ENCODE assay signal across 8 mouse cellular contexts in the genomic region with DNA sequence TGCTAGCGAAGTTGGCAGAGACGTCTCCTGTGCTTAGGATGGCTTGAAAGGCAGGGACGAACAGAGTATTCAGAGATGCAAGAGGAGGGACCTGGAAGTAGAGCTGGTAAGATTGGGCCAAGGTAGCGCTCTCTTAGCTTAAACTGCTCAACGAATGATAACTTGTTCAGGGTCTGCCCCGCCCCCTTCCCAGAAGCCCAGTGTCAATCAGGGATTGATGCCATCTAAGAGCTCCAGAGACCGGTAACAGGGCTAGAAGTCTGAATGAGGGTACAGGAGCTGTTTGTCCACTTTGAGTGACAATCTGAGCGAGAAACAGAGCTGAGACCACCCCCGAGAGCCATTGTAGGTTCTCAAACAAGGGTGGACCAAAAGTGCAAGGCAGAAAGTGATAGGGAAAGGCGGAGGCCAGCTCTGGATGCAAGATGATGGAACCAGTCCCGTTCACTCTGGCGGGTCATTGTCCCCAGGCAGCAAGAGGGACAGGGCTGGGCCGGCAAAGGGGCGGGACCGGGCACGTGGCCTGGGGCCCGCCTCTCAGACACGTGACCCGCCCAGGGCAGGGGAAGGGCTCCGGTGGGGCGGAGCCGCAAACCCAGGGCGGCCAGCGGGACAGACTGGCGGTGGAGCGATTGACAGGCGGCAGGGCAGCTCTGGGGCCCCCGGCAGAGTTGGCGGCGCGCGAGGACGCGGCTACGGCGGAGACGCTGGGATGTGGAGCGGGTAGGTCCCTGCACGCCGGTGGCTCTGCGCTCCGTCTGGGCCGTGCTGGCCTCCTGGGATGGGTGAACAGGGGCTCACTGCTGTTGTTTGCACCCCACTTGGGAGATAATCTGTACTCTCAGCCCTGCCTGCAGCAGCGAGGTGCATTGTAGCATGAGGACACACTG. TPM values are rescaled to one million over a fixed set of nuclear protein-coding genes. Genes with fewer than 3 reads are reported as not detected.
A peak's percentile ranks its signal among the peaks of the same experiment; 100 is the strongest.
DNase-seq lines count a peak whose midpoint lies in the region; ATAC-seq and TF ChIP-seq lines count a peak whose summit lies in the region.

No protein-coding gene starts in this region.

- TF ChIP-seq EP300 in liver, embryonic 14.5 days (IDR thresholded peaks at IDR 0.05; ENCODE audit: low read depth) = no peak

- DNase-seq in CD4-positive helper T cell, adult 2 months (ENCODE audit: low read depth, low spot score) = peak; percentile 44
- peak; percentile 87 for DNase-seq in c-Kit-negative CD71-positive TER-119-positive erythroid progenitor cells, embryonic 14.5 days (ENCODE audit: low read depth, low spot score)
- DNase-seq in forebrain, embryonic 10.5 days (ENCODE audit: extremely low spot score, low spot score) = peak; percentile 89
- peak; percentile 95 for DNase-seq in kidney, postnatal 14 days
- DNase-seq in liver, embryonic 14.5 days (ENCODE audit: low read depth in 3 of 3, low spot score in 3 of 3) = peak; percentile 86 to 88 (median 88)
- peak; percentile 68 to 73 for DNase-seq in natural killer cell, adult 2 months (ENCODE audit: low spot score in 2 of 2)

- peak overlapping the region; percentile 65 for H3K4me3 ChIP-seq in forebrain, embryonic 10.5 days
- peak overlapping the region; percentile 58 to 68 for H3K4me3 ChIP-seq in heart, embryonic 14.5 days (ENCODE audit: control insufficient read depth in 1 of 2, insufficient read depth in 1 of 2, low read depth in 1 of 2, low read length in 2 of 2)
- peak overlapping the region; percentile 81 to 96 for H3K4me3 ChIP-seq in liver, embryonic 14.5 days (ENCODE audit: insufficient read depth in 1 of 2, low read depth in 2 of 2, low read length in 2 of 2)
- H3K4me3 ChIP-seq in stomach, embryonic 14.5 days (ENCODE audit: low read depth, low read length) = peak overlapping the region; percentile 55

- peak overlapping the region; percentile 97 for H3K4me2 ChIP-seq in heart, embryonic 14.5 days (ENCODE audit: low read length)
- H3K4me2 ChIP-seq in liver, embryonic 14.5 days (ENCODE audit: low read depth) = peak overlapping the region; percentile 100
- peak overlapping the region; percentile 95 for H3K4me2 ChIP-seq in stomach, embryonic 14.5 days (replicated peaks; ENCODE audit: low read depth, low read length)

- no peaks in the 10 kb centered on the region for H3K9me3 ChIP-seq in forebrain, embryonic 10.5 days
- H3K9me3 ChIP-seq in heart, embryonic 14.5 days (ENCODE audit: control insufficient read depth, low read length) = no peaks in the 10 kb centered on the region
- H3K9me3 ChIP-seq in liver, embryonic 14.5 days (ENCODE audit: control insufficient read depth, low read length) = no peaks in the 10 kb centered on the region
- H3K9me3 ChIP-seq in stomach, embryonic 14.5 days (ENCODE audit: control insufficient read depth, low read depth, low read length) = no peaks in the 10 kb centered on the region

- H3K4me1 ChIP-seq in forebrain, embryonic 10.5 days = peaks cover 76% of the 10 kb centered on the region
- peaks cover 30 to 54% of the 10 kb centered on the region in 2 experiments for H3K4me1 ChIP-seq in heart, embryonic 14.5 days (ENCODE audit: control insufficient read depth in 2 of 2, insufficient read depth in 2 of 2, low read length in 2 of 2)
- H3K4me1 ChIP-seq in liver, embryonic 14.5 days (replicated peaks; ENCODE audit: control insufficient read depth in 2 of 2, insufficient read depth in 2 of 2, low read length in 1 of 2) = peaks cover 35 to 71% of the 10 kb centered on the region in 2 experiments
- H3K4me1 ChIP-seq in stomach, embryonic 14.5 days (ENCODE audit: control insufficient read depth, insufficient read depth, low read length) = peaks cover 35% of the 10 kb centered on the region

- no peaks in the 10 kb centered on the region for H3K36me3 ChIP-seq in forebrain, embryonic 10.5 days (replicated peaks)
- no peaks in the 10 kb centered on the region for H3K36me3 ChIP-seq in heart, embryonic 14.5 days (ENCODE audit: control insufficient read depth, insufficient read depth, low read length)
- H3K36me3 ChIP-seq in liver, embryonic 14.5 days (replicated peaks; ENCODE audit: control insufficient read depth, insufficient read depth, low read depth) = peaks cover 31% of the 10 kb centered on the region
- H3K36me3 ChIP-seq in stomach, embryonic 14.5 days (ENCODE audit: control insufficient read depth, insufficient read depth, low read length) = no peaks in the 10 kb centered on the region

- 0 out of 2 replicates have a peak, but pooled peaks have one; percentile 2 for TF ChIP-seq CTCF in liver, embryonic 14.5 days (IDR thresholded peaks at IDR 0.05; ENCODE audit: low read depth)

- H3K27ac ChIP-seq in forebrain, embryonic 10.5 days = peak overlapping the region; percentile 86
- peak overlapping the region; percentile 37 to 73 for H3K27ac ChIP-seq in heart, embryonic 14.5 days (replicated peaks in 1 of 2; ENCODE audit: control insufficient read depth in 1 of 2, insufficient read depth in 1 of 2, low read depth in 2 of 2, low read length in 2 of 2)
- H3K27ac ChIP-seq in liver, embryonic 14.5 days = peak overlapping the region; percentile 99
- H3K27ac ChIP-seq in stomach, embryonic 14.5 days (ENCODE audit: low read length) = no peak overlapping the region; the same call in 1 of the 2 replicates

- peaks cover 36% of the 10 kb centered on the region for H3K27me3 ChIP-seq in forebrain, embryonic 10.5 days (ENCODE audit: poor library complexity, severe bottlenecking)
- H3K27me3 ChIP-seq in heart, embryonic 14.5 days (ENCODE audit: control insufficient read depth, insufficient read depth, low read length) = no peaks in the 10 kb centered on the region
- H3K27me3 ChIP-seq in liver, embryonic 14.5 days (ENCODE audit: control insufficient read depth, insufficient read depth, low read length) = no peaks in the 10 kb centered on the region
- H3K27me3 ChIP-seq in stomach, embryonic 14.5 days (ENCODE audit: control insufficient read depth, insufficient read depth, low read length) = no peaks in the 10 kb centered on the region

- ATAC-seq in heart, embryonic 14.5 days (ENCODE audit: insufficient number of reproducible peaks, insufficient read depth, low FRiP score, low read depth) = peak; percentile 94
- ATAC-seq in liver, embryonic 14.5 days (ENCODE audit: insufficient read depth) = peak; percentile 80
- ATAC-seq in stomach, embryonic 14.5 days (ENCODE audit: insufficient number of reproducible peaks, insufficient read depth, low FRiP score, low read depth) = peak; percentile 94

- 4% methylated on average over 44 of the region's 44 CpGs for WGBS in forebrain, embryonic 10.5 days
- 6% methylated on average over 43 of the region's 44 CpGs for WGBS in heart, embryonic 14.5 days
- WGBS in liver, embryonic 14.5 days (ENCODE audit: insufficient replicate concordance) = 4% methylated on average over 44 of the region's 44 CpGs
- WGBS in stomach, embryonic 14.5 days = 6% methylated on average over 44 of the region's 44 CpGs

- H3K9ac ChIP-seq in heart, embryonic 14.5 days (ENCODE audit: low read length) = peak overlapping the region; percentile 82
- peak overlapping the region; percentile 100 for H3K9ac ChIP-seq in liver, embryonic 14.5 days (replicated peaks)
- peak overlapping the region; percentile 61 for H3K9ac ChIP-seq in stomach, embryonic 14.5 days (replicated peaks; ENCODE audit: low read depth, low read length)

RNA-seq across cellular contexts. Expression of gene Rab3il1, which starts 16.4 kb away (rescaled TPM):
- 39.3 and 39.8 TPM in 2 replicates for polyA plus RNA-seq in forebrain, embryonic 10.5 days (2016; fragmentation: Nextera tagmentation; extraction: Ambion mirVana)
- 27.6 and 27.7 TPM in 2 replicates for polyA plus RNA-seq in heart, embryonic 14.5 days (2014; fragmentation: Nextera tagmentation; extraction: Ambion mirVana)
- 116 and 122 TPM in 2 replicates for polyA plus RNA-seq in liver, embryonic 14.5 days (2012; rRNA removed)
- 240 and 255 TPM in 2 replicates for polyA plus RNA-seq in liver, embryonic 14.5 days (2014; fragmentation: Nextera tagmentation; extraction: Ambion mirVana)
- 26.0 and 28.6 TPM in 2 replicates for polyA plus RNA-seq in stomach, embryonic 14.5 days (2014; fragmentation: Nextera tagmentation; extraction: Ambion mirVana)

RNA-seq across cellular contexts. Expression of gene Best1, which starts 16.4 kb away (rescaled TPM):
- 2.1 and 2.3 TPM in 2 replicates for polyA plus RNA-seq in forebrain, embryonic 10.5 days (2016; fragmentation: Nextera tagmentation; extraction: Ambion mirVana)
- polyA plus RNA-seq in heart, embryonic 14.5 days (2014; fragmentation: Nextera tagmentation; extraction: Ambion mirVana) = 0.24 and 0.40 TPM in 2 replicates
- polyA plus RNA-seq in liver, embryonic 14.5 days (2012; rRNA removed) = 0.08 TPM in 1 of 2 replicates, not detected in the other
- polyA plus RNA-seq in liver, embryonic 14.5 days (2014; fragmentation: Nextera tagmentation; extraction: Ambion mirVana) = 0.09 and 0.10 TPM in 2 replicates
- 0.35 and 0.72 TPM in 2 replicates for polyA plus RNA-seq in stomach, embryonic 14.5 days (2014; fragmentation: Nextera tagmentation; extraction: Ambion mirVana)

RNA-seq across cellular contexts. Expression of gene Fads3, which starts 23.5 kb away (rescaled TPM):
- 4.6 and 5.5 TPM in 2 replicates for polyA plus RNA-seq in forebrain, embryonic 10.5 days (2016; fragmentation: Nextera tagmentation; extraction: Ambion mirVana)
- 25.3 and 32.5 TPM in 2 replicates for polyA plus RNA-seq in heart, embryonic 14.5 days (2014; fragmentation: Nextera tagmentation; extraction: Ambion mirVana)
- polyA plus RNA-seq in liver, embryonic 14.5 days (2012; rRNA removed) = 8.2 and 8.3 TPM in 2 replicates
- polyA plus RNA-seq in liver, embryonic 14.5 days (2014; fragmentation: Nextera tagmentation; extraction: Ambion mirVana) = 4.4 and 5.1 TPM in 2 replicates
- polyA plus RNA-seq in stomach, embryonic 14.5 days (2014; fragmentation: Nextera tagmentation; extraction: Ambion mirVana) = 9.1 and 11.2 TPM in 2 replicates

RNA-seq across cellular contexts. Expression of gene Fth1, which starts 37.5 kb away (rescaled TPM):
- polyA plus RNA-seq in forebrain, embryonic 10.5 days (2016; fragmentation: Nextera tagmentation; extraction: Ambion mirVana) = 1,226 and 1,339 TPM in 2 replicates
- 1,816 and 1,859 TPM in 2 replicates for polyA plus RNA-seq in heart, embryonic 14.5 days (2014; fragmentation: Nextera tagmentation; extraction: Ambion mirVana)
- 1,645 and 1,653 TPM in 2 replicates for polyA plus RNA-seq in liver, embryonic 14.5 days (2012; rRNA removed)
- polyA plus RNA-seq in liver, embryonic 14.5 days (2014; fragmentation: Nextera tagmentation; extraction: Ambion mirVana) = 3,787 and 3,976 TPM in 2 replicates
- polyA plus RNA-seq in stomach, embryonic 14.5 days (2014; fragmentation: Nextera tagmentation; extraction: Ambion mirVana) = 1,491 and 1,524 TPM in 2 replicates

Comparison
In these comparisons a context has a peak if more than half of its experiments do, and no peak if none do; other contexts are left out.
1. DNase-seq: peak in every context shown above with its lines; median percentile 95 in kidney, postnatal 14 days; 89 in forebrain, embryonic 10.5 days; 88 in liver, embryonic 14.5 days; 87 in c-Kit-negative CD71-positive TER-119-positive erythroid progenitor cells, embryonic 14.5 days; 70 in natural killer cell, adult 2 months; 44 in CD4-positive helper T cell, adult 2 months.